Mouse (Mus musculus) T-cell, adult 2 months (primary cell): ENCODE results near the gene Sim2.

Source experiments
- DNase-seq: peaks from one replicate; pipeline ENCODE4 v3.0.0; 2022; ENCODE audit warnings: low spot score

The Sim2 gene

DNA sequence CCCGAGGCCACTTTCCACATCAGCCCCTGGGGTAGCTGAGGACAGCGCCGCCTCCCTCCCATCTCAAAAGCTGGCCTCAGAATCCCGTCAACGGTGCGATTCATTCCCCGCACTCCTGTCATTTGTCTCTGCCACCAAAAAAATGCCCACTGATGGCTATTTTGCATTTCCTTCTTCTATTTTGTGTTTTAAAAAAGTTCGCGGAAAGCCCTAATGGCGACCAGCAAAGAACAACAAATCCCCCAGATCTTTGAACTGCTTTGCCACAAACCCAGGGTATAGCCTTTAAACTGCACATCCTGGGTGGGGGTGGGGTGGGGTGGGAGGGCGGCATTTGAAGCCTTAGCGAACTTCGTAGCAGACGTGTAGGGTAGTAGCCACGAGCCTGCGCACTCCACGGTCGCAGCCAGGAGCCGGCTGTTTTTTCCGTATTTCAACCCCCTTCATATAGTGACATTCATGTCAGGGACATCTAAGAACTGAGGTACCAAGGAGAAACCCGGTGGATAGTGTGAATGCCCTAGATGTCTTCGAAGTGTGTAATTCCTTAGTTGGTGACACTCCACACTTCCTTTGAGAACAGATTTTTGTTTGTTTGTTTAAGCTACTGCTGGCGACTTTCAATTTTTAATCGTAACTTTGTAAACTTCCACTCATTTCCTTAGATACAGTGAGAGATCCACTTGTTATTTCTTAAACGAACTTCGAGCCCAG lies 10.5 kb downstream of the Sim2 start:
- DNase-seq: no peak

DNA sequence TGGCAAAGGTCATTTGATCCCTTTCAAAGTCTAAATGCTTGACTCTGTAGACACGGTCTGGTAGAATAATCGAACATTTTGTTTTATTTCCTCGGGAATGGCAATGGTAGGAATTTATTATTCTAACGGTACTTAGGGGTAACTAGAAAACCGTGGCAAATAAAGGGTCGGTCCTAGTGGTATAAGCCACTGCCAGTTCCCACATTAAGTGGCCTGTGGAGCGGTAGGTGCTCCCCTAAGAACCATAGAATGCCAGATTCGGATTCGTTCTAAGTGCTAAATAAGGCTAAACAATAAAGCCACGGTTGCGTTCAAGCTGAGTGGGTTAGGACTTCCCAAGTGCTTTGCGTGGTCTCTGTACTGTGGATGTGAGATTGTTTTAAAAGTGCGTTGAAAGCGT lies 11.7 kb downstream of the Sim2 start:
- no peak for DNase-seq

GRCm38 (mm10) chr16:94097724-94098455 lies 13.2 kb downstream of the Sim2 start:
- DNase-seq: no peak

GRCm38 (mm10) chr16:94113160-94113559 lies 28.4 kb downstream of the Sim2 start:
- DNase-seq: no peak

DNA sequence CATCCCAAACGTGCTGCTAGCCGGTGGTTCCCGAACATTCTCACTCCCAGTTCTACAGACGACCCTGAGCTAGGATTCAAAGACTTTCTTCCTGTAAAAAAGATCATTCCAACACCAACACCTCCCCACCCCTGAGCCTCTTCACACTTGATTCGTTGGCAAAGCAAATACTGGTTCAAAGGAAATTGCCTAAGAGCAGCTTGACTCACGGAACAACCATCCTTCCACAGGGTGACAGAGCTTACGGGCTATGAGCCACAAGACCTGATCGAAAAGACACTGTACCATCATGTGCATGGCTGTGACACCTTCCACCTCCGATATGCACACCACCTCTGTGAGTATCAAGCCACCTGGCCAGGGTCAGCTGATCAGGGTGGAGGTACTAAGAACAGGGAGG lies 30.0 kb downstream of the Sim2 start:
- no peak for DNase-seq

DNA sequence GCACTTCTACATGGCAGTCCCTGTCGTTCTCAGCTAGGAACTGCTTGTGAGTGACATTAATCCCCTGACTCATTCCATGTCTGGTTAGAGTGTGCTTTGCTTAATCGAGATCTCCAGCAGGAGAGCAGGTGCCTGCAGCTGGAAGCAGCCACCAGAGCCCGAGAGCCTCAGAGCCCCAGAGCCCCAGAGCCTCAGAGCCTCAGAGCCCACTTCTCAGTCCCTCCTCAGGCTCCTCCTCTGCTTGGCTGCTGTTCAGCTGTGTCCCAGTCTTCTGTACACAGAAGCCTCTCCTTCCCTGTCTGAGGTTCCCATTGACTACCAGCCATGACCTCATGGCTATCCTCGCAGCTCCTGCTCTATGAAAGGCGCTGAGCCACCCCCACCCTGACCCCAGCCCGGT lies 32.6 kb downstream of the Sim2 start:
- no peak for DNase-seq

- DNase-seq: no peak
These were observed 33.7 kb downstream of the Sim2 start for GRCm38 (mm10) chr16:94118394-94118793.

GRCm38 (mm10) chr16:94122347-94122746 lies 37.6 kb downstream of the Sim2 start:
- no peak for DNase-seq

GRCm38 (mm10) chr16:94123247-94123646 lies 38.5 kb downstream of the Sim2 start:
- no peak for DNase-seq

DNA sequence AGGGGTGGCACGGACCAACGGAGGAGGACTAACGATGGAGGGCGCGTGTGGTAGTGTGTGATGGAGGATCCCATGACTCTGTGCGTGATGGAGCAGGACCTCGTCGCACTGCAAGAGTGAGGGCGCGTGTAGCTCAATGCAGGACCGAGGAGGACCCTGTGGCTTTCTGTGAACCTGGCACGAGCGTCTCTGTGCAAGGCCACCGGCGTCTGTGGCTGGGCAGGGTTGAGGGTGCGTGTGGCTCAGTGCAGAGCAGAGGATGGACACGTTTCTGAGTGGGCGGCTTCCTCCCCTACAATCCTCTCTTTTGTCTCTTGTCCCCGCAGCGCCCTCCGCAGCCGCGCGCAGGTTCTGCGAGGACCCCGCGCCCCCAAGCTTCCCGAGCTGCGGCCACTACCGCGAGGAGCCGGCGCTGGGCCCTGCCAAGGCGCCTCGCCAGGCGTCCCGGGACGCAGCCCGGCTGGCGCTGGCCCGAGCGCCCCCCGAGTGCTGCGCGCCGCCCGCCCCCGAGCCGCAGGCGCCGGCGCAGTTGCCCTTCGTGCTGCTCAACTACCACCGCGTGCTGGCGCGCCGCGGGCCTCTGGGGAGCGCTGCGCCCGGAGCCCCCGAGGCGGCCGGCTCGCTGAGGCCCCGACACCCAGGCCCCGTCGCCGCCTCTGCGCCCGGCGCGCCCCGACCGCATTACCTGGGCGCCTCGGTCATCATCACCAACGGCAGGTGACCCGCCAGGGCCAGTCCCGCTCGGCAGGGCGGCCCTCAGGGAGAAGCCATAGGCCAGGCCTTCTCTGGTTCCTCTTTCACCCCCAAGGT lies 40.6 kb downstream of the Sim2 start:
- no peak for DNase-seq

GRCm38 (mm10) chr16:94126200-94126599 lies 41.5 kb downstream of the Sim2 start:
- no peak for DNase-seq

- DNase-seq: no peak
These were observed 43.6 kb downstream of the Sim2 start for GRCm38 (mm10) chr16:94128236-94128835.

DNA sequence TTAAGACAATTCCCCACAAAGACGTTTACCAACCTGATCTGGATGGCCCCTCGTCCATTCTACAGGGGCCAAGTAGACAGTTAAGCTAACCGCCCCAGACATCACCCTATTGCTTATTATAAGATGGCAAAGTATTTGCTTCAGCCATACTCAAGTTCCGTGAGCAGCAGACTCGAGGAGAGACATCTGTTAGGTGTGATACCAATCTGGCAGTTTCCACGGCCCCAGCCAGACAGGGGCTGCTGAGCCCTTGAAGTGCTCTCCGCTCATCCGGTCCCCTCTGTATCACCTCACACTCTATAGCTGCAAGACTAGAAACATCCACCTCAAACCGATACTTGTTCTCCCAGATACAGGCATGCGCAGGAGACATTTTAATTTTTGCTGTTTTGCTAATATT lies 49.5 kb downstream of the Sim2 start:
- no peak for DNase-seq

- no peak for DNase-seq
These were observed 56.0 kb downstream of the Sim2 start for GRCm38 (mm10) chr16:94140746-94141145.

DNA sequence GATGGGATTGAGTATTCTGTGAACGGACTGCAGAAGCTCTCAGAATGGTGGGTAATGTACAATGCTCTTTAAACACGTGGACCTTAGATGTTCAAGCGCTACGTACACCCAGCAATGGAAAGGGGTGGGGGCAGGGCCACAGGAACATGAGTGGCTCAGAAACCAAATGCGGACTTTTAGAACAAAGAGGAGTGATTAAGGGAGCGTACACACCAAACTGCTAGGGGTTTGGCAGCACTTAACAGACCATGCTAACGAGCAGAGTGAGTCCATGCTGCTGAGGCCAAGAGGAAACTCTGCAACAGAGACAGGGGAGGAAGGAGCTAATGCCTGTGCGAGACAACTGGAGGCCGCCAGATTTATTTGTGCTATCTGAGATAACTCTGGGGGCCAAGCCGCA lies 58.6 kb downstream of the Sim2 start:
- no peak for DNase-seq

- no peak for DNase-seq
These were observed 63.4 kb downstream of the Sim2 start for GRCm38 (mm10) chr16:94148139-94148538.

DNA sequence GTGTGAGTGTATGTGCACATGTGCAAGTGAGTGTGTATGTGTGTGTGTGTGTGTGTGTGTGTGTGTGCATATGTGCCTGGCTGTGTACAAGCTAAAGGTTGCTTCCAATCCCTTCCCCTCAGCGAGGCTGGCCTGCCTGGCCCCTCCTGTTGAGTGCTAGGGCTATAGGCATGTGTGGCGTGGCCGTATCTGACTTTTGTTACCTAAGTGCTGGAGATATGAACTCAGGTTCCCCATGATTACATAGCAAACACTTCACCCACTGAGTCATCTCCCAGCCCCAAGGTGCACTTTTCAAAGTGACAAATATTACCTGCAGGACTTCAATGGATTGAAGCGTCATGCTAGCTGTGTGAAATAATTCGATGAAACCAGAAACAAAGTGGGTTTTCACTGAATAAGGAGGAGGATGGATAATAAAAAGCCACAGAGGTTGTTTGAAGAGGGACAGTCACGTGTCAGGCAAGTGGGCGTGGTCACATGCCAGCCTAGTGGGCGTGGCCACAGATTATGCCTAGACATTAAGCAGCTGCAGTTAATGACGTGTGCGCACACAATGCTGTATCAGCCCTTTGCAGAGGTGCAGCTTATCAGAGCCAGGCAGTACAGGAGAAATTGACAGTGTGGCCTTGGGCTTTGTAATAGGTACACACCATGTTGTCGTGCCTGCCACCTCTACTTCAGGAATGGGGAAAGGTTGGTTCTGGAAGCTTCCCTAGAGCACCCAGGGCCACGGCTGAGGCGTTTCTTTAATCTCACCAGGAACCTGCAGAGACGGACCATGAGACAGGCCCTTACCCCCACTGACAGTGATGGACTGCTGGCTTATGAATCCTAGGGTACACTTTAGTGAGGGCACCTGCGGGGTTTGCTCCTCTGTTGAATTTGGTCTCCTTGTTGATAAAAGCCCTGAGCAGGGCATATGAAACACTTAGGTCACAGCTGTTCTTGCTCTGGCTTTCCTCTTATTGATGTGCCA lies 65.7 kb downstream of the Sim2 start:
- no peak for DNase-seq

DNA sequence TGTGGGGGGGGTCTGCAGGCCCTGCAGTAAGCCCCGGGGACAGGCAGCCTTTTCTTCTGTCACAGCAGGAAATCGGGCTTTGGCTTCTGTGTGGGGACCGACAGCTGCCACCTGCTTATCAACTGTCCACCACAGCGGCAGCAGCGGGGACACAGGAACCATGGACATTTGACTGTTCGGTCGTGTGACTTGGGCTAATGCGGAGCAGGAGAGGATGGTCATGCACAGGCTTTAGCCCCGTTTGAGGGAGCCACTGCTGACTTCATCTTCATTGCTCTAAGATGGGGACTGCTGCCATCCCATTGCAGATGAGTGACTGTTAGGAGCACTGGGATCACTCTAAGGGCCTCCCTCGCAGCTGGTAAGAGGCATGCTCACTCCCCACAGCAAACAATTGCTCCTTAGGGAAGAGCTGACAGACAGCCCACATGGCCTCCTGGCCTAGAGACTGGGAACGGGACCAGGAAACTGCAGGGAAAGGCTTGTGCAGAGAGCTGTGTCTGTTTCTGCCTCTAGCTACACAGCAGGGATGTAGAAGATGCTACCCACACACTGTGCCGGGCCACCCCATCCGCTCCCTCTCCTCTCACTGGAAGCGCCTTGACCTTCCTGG lies 70.4 kb downstream of the Sim2 start:
- no peak for DNase-seq

GRCm38 (mm10) chr16:94157819-94158218 lies 73.1 kb downstream of the Sim2 start:
- DNase-seq: no peak

- DNase-seq: no peak
These were observed 77.3 kb downstream of the Sim2 start for GRCm38 (mm10) chr16:94162000-94162399.

DNA sequence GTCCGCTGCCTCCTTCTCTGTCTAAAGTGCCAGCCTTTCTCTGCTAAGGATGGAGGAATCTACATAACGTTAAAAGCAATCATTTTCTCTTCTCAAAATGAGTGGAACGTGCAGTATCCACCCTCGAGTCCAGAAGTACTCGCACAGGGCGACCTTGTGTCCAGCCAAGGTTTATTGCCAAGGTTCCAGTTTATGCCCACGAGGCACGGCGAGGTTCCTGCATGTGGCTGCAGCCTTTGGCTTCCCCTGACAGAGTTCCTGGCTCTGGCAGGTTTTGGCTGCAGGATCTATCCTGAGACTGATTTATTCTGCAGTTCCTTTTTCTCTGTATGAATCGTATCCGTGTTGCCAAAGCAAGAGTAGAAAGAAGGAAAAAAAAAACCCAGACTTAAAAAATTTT lies 78.3 kb downstream of the Sim2 start:
- no peak for DNase-seq
